ENCODE assay signal across 9 mouse cellular contexts in the genomic region with DNA sequence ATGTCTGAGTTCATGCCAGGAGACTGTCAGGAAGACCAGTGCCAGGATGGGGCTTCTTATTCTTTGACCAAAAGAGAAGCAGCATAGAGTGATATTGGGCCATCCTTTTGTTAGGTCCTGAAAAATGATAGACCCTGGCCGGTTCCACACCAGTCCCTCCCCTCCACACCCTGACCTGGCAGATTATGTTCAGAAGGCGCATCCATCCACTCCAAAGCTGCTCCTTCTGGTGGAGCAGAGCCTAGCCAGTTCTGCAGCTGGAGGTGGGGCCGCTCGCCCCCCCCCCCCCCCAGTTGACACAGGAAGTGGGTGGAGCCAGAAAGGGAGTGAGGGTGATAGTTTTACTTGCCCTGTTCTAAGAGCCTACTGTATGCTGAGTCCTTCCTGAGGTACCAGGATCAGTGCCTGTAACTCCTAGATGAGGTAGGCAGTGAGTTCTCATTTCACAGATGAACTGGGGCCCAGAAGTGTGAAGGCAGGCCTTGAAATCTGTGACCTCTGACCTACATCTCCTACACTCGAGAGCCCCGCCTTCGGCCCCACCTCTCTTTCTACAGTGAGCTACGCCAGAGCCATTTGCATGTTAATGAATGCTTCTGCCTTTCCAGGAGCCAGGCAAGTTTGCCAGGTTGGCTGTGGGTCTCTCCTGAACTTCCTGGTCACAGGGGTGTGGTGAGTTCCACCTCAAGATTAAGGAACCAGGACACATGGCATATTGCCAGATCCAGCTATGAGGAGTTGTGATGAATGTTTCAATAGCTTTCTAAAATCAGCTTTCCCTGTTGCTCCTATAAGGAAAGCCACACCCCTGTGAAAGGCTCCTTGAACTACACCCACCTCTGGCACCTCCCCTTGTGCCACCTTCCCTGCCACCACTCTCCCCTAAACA. TPM values are rescaled to one million over a fixed set of nuclear protein-coding genes. Genes with fewer than 3 reads are reported as not detected.
A peak's percentile ranks its signal among the peaks of the same experiment; 100 is the strongest.
DNase-seq lines count a peak whose midpoint lies in the region; ATAC-seq lines count a peak whose summit lies in the region.
"Had no signal": no experiment of that assay in that cellular context is flagged by ENCODE, and none has a peak within 500 bp of the region (broad histone marks: within the 10 kb centered on the region; RNA-seq: fewer than 3 reads in every experiment).

No protein-coding gene starts in this region.

- H3K4me2 ChIP-seq in intestine, embryonic 14.5 days (ENCODE audit: low read length) = no peak overlapping the region

- H3K36me3 ChIP-seq in intestine, embryonic 14.5 days (ENCODE audit: control insufficient read depth, insufficient read depth, low read length) = no peaks in the 10 kb centered on the region

- H3K27ac ChIP-seq in intestine, embryonic 14.5 days (ENCODE audit: low read depth) = no peak overlapping the region

- no peaks in the 10 kb centered on the region for H3K9me3 ChIP-seq in intestine, embryonic 14.5 days (ENCODE audit: control insufficient read depth, low read length)

- no peak overlapping the region for H3K4me3 ChIP-seq in intestine, embryonic 14.5 days (ENCODE audit: low read depth, low read length)
- H3K4me3 ChIP-seq: megakaryocyte, embryonic 14.5 days had no signal

- ATAC-seq in CD4-positive, CD25-positive, alpha-beta regulatory T cell, adult 4 months = no peak
- peak; percentile 54 for ATAC-seq in intestine, embryonic 14.5 days (replicated peaks; ENCODE audit: low FRiP score, low TSS enrichment, low read depth)
- no peak for ATAC-seq in erythroid progenitor cell, adult 5-6 weeks (replicated peaks; ENCODE audit: low FRiP score, poor library complexity, severe bottlenecking)

- no peak overlapping the region for H3K9ac ChIP-seq in intestine, embryonic 14.5 days (ENCODE audit: low read length)

- peak; percentile 2 for DNase-seq in CD4-positive, CD25-positive, alpha-beta regulatory T cell, adult 2 months (ENCODE audit: low read depth, low spot score)
- peak; percentile 92 for DNase-seq in ES-CJ7 (ENCODE audit: low read depth, low spot score)
- DNase-seq in intestine, embryonic 14.5 days (ENCODE audit: low spot score) = no peak
- DNase-seq in lung, adult 18-20 months = peak; percentile 52 to 68
- DNase-seq in layer of hippocampus, adult 11-12 months (ENCODE audit: low spot score) = no peak
- DNase-seq in right cerebral cortex, postnatal 4 days = no peak

- no peaks in the 10 kb centered on the region for H3K27me3 ChIP-seq in intestine, embryonic 14.5 days (replicated peaks; ENCODE audit: control insufficient read depth, insufficient read depth, low read length)
- H3K27me3 ChIP-seq: megakaryocyte, embryonic 14.5 days had no signal

- H3K4me1 ChIP-seq in intestine, embryonic 14.5 days (replicated peaks; ENCODE audit: control insufficient read depth, insufficient read depth, low read length) = peaks cover 17% of the 10 kb centered on the region

- WGBS in intestine, embryonic 14.5 days = 34% methylated on average over 6 of the region's 8 CpGs

RNA-seq across cellular contexts. Expression of a gene that starts 46.8 kb away (rescaled TPM):
- not detected for polyA plus RNA-seq in CD4-positive, CD25-positive, alpha-beta regulatory T cell, adult 4 months (2017; shearing (Covaris generic))
- polyA plus RNA-seq in intestine, embryonic 14.5 days (2014; fragmentation: Nextera tagmentation; extraction: Ambion mirVana) = 2.4 and 3.4 TPM in 2 replicates
- total RNA-seq in erythroid progenitor cell, adult 5-6 weeks (2015; ENCODE audit: low replicate concordance) = not detected in 2 replicates
- total RNA-seq in erythroid progenitor cell, adult 5-6 weeks (2017; ENCODE audit: low replicate concordance) = not detected in 2 replicates

RNA-seq across cellular contexts. Expression of a gene that starts 49.4 kb away (rescaled TPM):
- under 1 TPM; 0.43 to 0.54 TPM for polyA plus RNA-seq in CD4-positive, CD25-positive, alpha-beta regulatory T cell, adult 4 months (2017; shearing (Covaris generic))
- polyA plus RNA-seq in intestine, embryonic 14.5 days (2014; fragmentation: Nextera tagmentation; extraction: Ambion mirVana) = 4.5 and 6.7 TPM in 2 replicates
- not detected in 2 replicates for total RNA-seq in erythroid progenitor cell, adult 5-6 weeks (2015; ENCODE audit: low replicate concordance)
- not detected in 2 replicates for total RNA-seq in erythroid progenitor cell, adult 5-6 weeks (2017; ENCODE audit: low replicate concordance)

Comparison
In these comparisons a context has a peak if more than half of its experiments do, and no peak if none do; other contexts are left out.
1. DNase-seq: peak in CD4-positive, CD25-positive, alpha-beta regulatory T cell, adult 2 months (single experiment), ES-CJ7 (single experiment) and lung, adult 18-20 months (2 of 2); none in intestine, embryonic 14.5 days (single experiment), layer of hippocampus, adult 11-12 months (single experiment) and right cerebral cortex, postnatal 4 days (single experiment).